Mouse (Mus musculus): ENCODE results near the gene Gm11084. TPM values are rescaled to one million over a fixed set of nuclear protein-coding genes. Genes with fewer than 3 reads are reported as not detected.

Gm11084 gene
- polyA plus RNA-seq (2014; fragmentation: Nextera tagmentation; extraction: Ambion mirVana) = not detected in 2 replicates

GRCm38 (mm10) chr2:72986616-72987015 lies at the start of gene Gm11084:
Gene Gm11084 (minus strand): TSS chr2:72986716.
- peaks cover 4% of the 10 kb centered on the region; the same call in 1 of the 2 replicates for H3K9me3 ChIP-seq (ENCODE audit: low read depth, low read length)
- DNase-seq = no peak
- H3K36me3 ChIP-seq (ENCODE audit: insufficient read depth) = no peaks in the 10 kb centered on the region
- no peaks in the 10 kb centered on the region for H3K27me3 ChIP-seq (ENCODE audit: insufficient read depth, low read length)
- H3K4me3 ChIP-seq (ENCODE audit: low read depth, low read length) = no peak within 1 kb of the TSS
- H3K4me1 ChIP-seq (ENCODE audit: insufficient read depth) = no peaks in the 10 kb centered on the region
- no peak within 1 kb of the TSS for H3K27ac ChIP-seq (ENCODE audit: low read depth)
- TF ChIP-seq CTCF (IDR thresholded peaks at IDR 0.05; ENCODE audit: low read depth) = no peak
- H3K9ac ChIP-seq = no peak within 1 kb of the TSS
- H3K4me2 ChIP-seq = no peak within 1 kb of the TSS
- no peak for ATAC-seq (ENCODE audit: insufficient read depth)
- WGBS = 93% methylated on average over 5 of the region's 5 CpGs

DNA sequence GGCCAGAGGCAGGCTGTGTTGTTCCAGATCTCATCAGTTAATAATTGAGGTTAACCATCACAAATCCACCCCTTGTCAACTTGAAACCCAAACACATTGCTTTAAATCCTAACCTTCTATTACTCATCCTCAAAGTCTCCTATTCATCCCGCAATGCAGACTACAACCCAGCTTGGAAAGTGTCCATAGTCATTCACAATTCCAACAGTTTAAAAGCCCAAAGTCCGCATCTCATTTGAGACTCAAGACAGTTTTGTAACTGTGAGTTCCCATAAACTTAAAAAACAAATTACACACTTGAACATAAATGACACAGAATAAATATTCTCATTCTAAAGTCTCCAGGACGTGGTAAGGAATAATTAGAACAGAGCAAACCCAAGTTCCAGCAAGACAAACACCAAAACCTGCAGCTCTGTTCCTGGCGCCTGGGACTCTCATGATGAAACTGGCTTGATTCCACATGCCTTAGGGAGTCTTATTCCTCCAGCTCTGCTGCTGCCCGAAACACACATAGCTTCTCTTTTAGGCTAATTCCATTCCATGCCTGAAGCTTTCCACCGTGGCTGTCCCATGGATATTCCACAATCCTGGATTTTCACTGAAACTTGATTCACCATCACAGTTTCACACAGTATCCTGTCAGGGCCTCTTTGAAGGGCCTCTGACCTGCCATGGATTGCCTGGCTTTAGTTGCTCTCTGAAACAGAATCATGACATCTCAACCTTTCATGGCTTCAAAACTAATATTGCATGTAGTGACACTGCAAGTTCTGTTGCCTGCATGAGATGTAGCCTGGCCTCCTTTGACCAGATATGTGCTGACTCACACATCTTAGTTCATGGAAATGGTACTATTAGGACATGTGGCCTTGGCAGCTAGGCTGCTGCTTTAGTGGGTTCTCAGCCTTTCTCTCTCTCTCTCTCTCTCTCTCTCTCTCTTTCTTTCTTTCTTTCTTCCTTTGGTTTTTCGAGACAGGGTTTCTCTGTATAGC lies 44.8 kb upstream of the Gm11084 start:
- no peak overlapping the region for H3K4me2 ChIP-seq
- H3K27me3 ChIP-seq (ENCODE audit: insufficient read depth, low read length) = no peaks in the 10 kb centered on the region
- no peak overlapping the region for H3K27ac ChIP-seq (ENCODE audit: low read depth)
- ATAC-seq (ENCODE audit: insufficient read depth) = no peak
- no peaks in the 10 kb centered on the region for H3K4me1 ChIP-seq (ENCODE audit: insufficient read depth)
- H3K4me3 ChIP-seq (ENCODE audit: low read depth, low read length) = no peak overlapping the region
- H3K9ac ChIP-seq = no peak overlapping the region
- 74% methylated on average over 7 of the region's 7 CpGs for WGBS
- DNase-seq = no peak
- H3K36me3 ChIP-seq (ENCODE audit: insufficient read depth) = no peaks in the 10 kb centered on the region
- no peaks in the 10 kb centered on the region; the same call in 1 of the 2 replicates for H3K9me3 ChIP-seq (ENCODE audit: low read depth, low read length)
- TF ChIP-seq CTCF (IDR thresholded peaks at IDR 0.05; ENCODE audit: low read depth) = no peak

- H3K27ac ChIP-seq (ENCODE audit: low read depth) = no peak overlapping the region
- ATAC-seq (ENCODE audit: insufficient read depth) (no peak), DNase-seq (no peak)
- H3K27me3 ChIP-seq (ENCODE audit: insufficient read depth, low read length) = no peaks in the 10 kb centered on the region
- no peak overlapping the region for H3K4me3 ChIP-seq (ENCODE audit: low read depth, low read length)
- no peak for TF ChIP-seq CTCF (IDR thresholded peaks at IDR 0.05; ENCODE audit: low read depth)
- WGBS = 88% methylated on average over 3 of the region's 3 CpGs
- no peak overlapping the region for H3K4me2 ChIP-seq
- H3K4me1 ChIP-seq (ENCODE audit: insufficient read depth) = no peaks in the 10 kb centered on the region
- no peaks in the 10 kb centered on the region for H3K36me3 ChIP-seq (ENCODE audit: insufficient read depth)
- H3K9me3 ChIP-seq (ENCODE audit: low read depth, low read length) = no peaks in the 10 kb centered on the region; the same call in 1 of the 2 replicates
- H3K9ac ChIP-seq = no peak overlapping the region
Observed at GRCm38 (mm10) chr2:73029846-73030245, 43.3 kb upstream of the Gm11084 start.

DNA sequence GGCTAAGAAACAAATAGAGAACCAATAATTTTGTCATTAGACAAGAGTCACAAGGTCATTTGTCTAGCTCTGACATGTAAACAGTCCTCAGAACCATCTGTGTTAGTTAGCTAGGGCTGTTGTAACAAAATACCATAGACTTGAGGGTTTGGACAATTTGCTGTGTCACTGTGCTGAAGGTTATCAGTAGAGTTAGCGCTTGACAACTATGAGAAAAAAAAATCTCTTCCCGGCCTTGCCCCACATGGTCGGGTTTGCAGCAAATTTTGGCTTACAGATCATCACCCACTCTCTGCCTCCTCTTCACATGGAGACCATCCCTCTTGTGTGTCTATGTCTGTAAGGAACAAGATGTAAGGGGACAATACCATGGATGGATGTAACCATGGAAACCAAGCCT lies 41.5 kb upstream of the Gm11084 start:
- Histone ChIP-seq H3K27ac (ENCODE audit: low read depth) (no peak overlapping the region), H3K36me3 (ENCODE audit: insufficient read depth) (no peaks in the 10 kb centered on the region), H3K9ac (no peak overlapping the region), H3K4me3 (ENCODE audit: low read depth, low read length) (no peak overlapping the region), H3K27me3 (ENCODE audit: insufficient read depth, low read length) (no peaks in the 10 kb centered on the region), H3K4me1 (ENCODE audit: insufficient read depth) (no peaks in the 10 kb centered on the region), H3K4me2 (no peak overlapping the region), H3K9me3 (ENCODE audit: low read depth, low read length) (no peaks in the 10 kb centered on the region; the same call in 1 of the 2 replicates)
- DNase-seq (no peak), ATAC-seq (ENCODE audit: insufficient read depth) (no peak)
- 41% methylated on average over 3 of the region's 3 CpGs for WGBS
- TF ChIP-seq CTCF (IDR thresholded peaks at IDR 0.05; ENCODE audit: low read depth) = no peak

DNA sequence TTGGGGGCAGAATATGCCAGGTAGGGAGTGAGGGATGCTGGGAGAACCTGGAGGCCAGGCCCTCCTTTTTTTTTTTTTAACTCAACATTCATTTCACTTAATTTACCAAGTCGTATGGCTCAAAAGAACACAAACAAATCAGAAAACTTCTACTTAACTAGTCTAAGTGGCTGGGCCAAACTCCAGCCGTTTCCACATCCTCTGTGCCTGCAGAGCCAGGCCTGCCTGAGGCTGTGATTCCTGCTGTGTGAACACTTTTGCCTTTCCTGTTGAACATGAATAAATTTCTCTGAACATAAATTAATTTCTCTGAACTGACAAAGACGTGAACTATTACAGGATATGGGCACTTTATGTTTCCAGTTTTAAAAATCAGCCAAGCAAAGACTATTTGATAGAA lies 40.6 kb upstream of the Gm11084 start:
- Histone ChIP-seq H3K4me3 (ENCODE audit: low read depth, low read length) (no peak overlapping the region), H3K9ac (no peak overlapping the region), H3K36me3 (ENCODE audit: insufficient read depth) (no peaks in the 10 kb centered on the region), H3K27me3 (ENCODE audit: insufficient read depth, low read length) (no peaks in the 10 kb centered on the region), H3K27ac (ENCODE audit: low read depth) (no peak overlapping the region), H3K9me3 (ENCODE audit: low read depth, low read length) (no peaks in the 10 kb centered on the region; the same call in 1 of the 2 replicates), H3K4me1 (ENCODE audit: insufficient read depth) (no peaks in the 10 kb centered on the region), H3K4me2 (no peak overlapping the region)
- no peak for DNase-seq
- WGBS = 36% methylated on average over 3 of the region's 3 CpGs
- no peak for ATAC-seq (ENCODE audit: insufficient read depth)
- no peak for TF ChIP-seq CTCF (IDR thresholded peaks at IDR 0.05; ENCODE audit: low read depth)

DNA sequence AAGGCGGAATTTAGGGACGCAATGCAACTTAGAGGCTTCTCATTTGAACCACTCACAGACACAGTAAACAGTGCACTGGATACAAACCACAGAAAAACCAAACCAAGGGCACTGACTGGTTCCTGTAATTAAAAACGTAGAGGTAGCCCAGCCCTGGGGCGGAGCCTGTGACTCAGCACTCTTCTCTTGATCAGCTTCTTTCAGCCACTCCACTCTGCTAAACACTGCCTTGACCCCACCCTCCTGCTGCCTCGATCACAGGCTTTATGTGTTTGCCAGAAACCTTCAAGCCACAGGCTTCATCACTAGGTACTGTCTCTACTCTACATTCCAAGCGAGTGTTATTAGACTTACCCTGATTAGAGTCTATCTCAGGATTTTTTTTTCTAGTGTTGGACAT lies 37.3 kb upstream of the Gm11084 start:
- H3K27me3 ChIP-seq (ENCODE audit: insufficient read depth, low read length) = no peaks in the 10 kb centered on the region
- no peak overlapping the region for H3K4me2 ChIP-seq
- WGBS = 43% methylated on average over 6 of the region's 6 CpGs
- H3K4me1 ChIP-seq (ENCODE audit: insufficient read depth) = no peaks in the 10 kb centered on the region
- no peaks in the 10 kb centered on the region for H3K9me3 ChIP-seq (ENCODE audit: low read depth, low read length)
- H3K4me3 ChIP-seq (ENCODE audit: low read depth, low read length) = no peak overlapping the region
- DNase-seq = no peak
- H3K27ac ChIP-seq (ENCODE audit: low read depth) = no peak overlapping the region; the same call in 1 of the 2 replicates
- no peak overlapping the region for H3K9ac ChIP-seq
- no peaks in the 10 kb centered on the region for H3K36me3 ChIP-seq (ENCODE audit: insufficient read depth)
- TF ChIP-seq CTCF (IDR thresholded peaks at IDR 0.05; ENCODE audit: low read depth) = no peak
- ATAC-seq (ENCODE audit: insufficient read depth) = no peak; the same call in 1 of the 2 replicates

- no peak overlapping the region for H3K9ac ChIP-seq
- no peak for ATAC-seq (ENCODE audit: insufficient read depth)
- peak; percentile 36 for DNase-seq
- no peaks in the 10 kb centered on the region for H3K9me3 ChIP-seq (ENCODE audit: low read depth, low read length)
- H3K4me3 ChIP-seq (ENCODE audit: low read depth, low read length) = no peak overlapping the region
- no peak for TF ChIP-seq CTCF (IDR thresholded peaks at IDR 0.05; ENCODE audit: low read depth)
- H3K4me2 ChIP-seq = no peak overlapping the region
- H3K4me1 ChIP-seq (ENCODE audit: insufficient read depth) = no peaks in the 10 kb centered on the region
- no peaks in the 10 kb centered on the region for H3K36me3 ChIP-seq (ENCODE audit: insufficient read depth)
- 70% methylated on average over 6 of the region's 6 CpGs for WGBS
- H3K27me3 ChIP-seq (ENCODE audit: insufficient read depth, low read length) = no peaks in the 10 kb centered on the region
- H3K27ac ChIP-seq (ENCODE audit: low read depth) = no peak overlapping the region
Observed at GRCm38 (mm10) chr2:73021046-73021445, 34.5 kb upstream of the Gm11084 start.
